Mouse (Mus musculus): ENCODE results near the gene Hamp2.
A peak's percentile ranks its signal among the peaks of the same experiment; 100 is the strongest.
"Not testable (repeated sequence)": the region's sequence is repeated elsewhere in the genome, so short reads cannot be mapped to it uniquely, and the experiment has no call there.

Hamp2 gene

GRCm38 (mm10) chr7:30952441-30953265 is 28.2 kb upstream of the Hamp2 start:
- DNase-seq = no peak

DNA sequence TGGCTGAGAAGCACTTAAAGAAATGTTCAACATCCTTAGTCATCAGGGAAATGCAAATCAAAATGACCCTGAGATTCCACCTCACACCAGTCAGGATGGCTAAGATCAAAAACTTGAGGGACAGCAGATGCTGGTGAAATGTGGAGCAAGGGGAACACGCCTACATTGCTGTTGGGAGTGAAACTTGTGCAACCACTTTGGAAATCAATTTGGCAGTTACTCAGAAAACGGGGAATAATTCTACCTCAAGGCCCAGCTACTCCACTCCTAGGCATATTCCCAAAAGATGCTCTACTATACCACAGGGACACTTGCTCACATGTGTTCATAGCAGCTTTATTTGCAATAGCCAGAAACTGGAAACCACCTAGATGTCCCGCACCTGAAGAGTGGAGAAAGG is 25.4 kb upstream of the Hamp2 start:
- not testable (repeated sequence) for DNase-seq

DNA sequence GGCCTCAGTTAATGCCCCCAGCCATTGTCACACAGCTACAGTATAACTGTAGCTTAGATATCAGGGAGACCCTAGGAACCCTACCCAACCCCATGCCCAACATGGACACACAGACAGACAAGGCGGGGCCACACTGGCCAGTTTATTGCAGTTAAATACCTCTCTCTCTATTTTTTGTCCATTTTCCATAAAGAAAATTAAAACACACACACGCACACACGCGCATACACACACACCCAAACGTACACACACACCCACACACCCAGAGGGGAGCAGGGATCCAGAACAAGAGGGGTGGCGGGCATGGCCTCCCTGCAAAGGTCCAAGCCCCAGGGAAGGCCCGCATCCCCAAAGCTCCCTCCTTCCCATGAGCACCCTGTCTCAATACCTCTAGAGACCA is 21.4 kb upstream of the Hamp2 start:
- no peak for DNase-seq

DNA sequence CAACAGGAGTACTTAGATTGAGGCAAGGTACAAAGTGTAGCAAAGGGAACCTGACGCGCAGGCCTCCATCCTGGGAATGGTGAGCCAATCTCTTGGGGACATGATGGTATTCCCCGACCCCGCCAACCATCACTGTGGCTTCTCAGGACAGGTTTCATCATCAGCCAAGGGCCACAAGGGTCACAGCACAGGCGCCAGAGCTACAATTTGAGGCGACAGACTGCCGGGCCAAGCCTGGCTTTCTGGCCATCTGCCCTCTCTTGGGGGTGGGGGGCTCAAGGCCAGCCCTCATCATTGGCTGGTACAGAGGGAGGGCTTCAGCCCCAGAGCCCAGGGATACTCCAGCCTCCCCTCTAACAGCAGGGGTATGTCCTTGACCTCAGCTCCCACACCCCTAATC is 21.0 kb upstream of the Hamp2 start:
- DNase-seq = not testable (repeated sequence)

DNA sequence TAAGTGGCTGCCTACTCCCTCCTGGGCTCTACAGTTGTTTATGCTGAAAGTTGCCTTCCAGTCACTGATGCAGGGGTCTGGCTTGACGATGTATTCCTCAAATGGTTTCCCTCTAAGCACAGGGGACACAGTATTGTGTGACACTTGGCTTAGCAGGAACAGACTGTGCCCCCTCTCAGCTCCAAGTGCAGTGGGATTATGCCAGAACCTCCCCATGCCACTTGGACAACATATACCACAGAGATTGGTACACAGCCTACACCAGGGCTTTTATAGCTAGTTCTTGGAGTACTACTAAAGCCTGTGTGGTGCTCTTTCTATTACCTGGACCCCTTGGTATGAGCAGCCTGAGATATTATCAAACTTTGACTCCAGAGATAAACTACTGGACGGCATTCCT is 20.2 kb upstream of the Hamp2 start:
- DNase-seq = not testable (repeated sequence)

DNA sequence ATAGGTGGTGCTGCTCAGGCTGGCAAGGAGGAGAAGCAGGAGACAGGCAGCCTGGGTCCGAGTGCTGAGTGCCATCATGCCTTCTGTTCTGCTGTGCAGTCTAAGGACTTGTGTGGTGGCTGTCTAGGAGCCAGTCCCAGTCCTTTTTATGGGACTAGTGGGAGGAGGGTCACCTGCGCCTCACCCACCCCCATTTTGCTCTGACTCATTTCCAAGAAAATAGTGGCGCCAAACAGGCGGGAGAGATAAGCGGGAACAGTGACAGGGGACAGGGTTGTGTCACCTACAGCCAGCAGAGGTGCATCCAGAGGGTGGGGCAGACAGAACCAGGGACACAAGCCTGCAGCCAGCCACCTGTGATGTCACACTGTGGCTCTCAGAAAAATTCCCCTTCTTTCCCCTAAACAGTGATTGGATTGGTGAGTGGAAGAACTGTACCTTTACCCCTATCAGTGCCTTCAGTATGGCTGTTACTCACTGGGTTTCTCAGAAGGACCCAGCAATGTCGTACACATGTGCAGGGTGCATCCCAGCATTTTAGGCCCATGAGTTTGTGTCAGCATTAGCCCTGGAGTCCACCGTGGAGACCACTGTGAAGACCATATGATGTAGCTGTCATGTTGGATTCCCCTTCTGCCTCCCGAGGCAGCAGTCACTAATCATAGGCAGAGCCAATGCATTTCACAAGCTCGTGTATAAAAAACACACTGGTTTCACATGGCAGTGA is 19.6 kb upstream of the Hamp2 start, which contains the start of gene Hamp:
Gene Hamp, minus strand, starts transcription at position 124 of the 727 bp plus-strand sequence.
- no peak for DNase-seq

GRCm38 (mm10) chr7:30942365-30942764 is 17.9 kb upstream of the Hamp2 start:
- DNase-seq = not testable (repeated sequence)

DNA sequence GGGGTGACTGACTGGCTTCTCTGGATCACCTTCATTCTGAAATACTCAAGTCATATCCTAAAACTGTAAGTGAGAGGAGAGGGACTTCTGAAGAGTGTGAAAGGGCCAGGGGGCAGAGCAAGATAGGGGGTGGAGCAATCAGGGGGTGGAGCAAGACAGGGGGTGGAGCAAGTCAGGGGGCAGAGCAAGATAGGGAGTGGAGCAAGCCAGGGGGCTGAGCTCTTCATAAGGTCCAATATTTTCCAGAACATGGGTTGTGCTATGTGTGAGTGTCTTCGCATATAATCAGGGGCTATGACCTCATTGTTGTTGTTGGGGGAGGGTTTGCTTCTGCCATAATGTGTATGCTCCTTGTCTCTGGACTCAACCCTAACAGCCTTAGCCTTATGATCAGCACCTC is 15.6 kb upstream of the Hamp2 start:
- not testable (repeated sequence) for DNase-seq

DNA sequence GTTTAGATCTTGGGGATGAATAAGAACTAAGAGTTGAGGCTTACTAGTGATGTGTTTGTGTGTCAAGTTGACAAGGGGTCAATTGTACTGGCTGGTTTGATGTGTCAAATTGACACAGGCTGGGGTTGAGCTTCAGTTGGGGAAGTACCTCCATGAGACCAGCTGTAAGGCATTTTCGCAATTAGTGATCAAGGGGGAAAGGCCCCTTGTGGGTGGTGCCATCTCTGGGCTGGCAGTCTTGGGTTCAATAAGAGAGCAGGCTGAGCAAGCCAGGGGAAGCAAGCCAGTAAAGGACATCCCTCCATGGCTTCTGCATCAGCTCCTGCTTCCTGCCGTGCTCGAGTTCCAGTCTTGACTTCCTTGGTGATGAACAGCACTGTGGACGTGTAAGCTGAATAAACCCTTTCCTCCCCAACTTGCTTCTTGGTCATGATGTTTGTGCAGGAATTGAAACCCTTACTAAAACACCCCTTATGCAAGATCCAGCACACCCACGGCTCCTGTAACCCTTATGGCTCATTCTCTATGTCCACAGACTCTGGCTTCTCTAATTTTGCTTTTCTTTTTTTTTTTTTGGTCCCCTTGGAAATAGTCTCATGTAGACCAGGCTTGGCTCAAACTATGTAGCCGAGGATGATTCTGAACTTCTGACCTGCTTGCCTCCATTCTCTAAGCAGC is 11.1 kb upstream of the Hamp2 start:
- DNase-seq = not testable (repeated sequence)

- no peak for DNase-seq
These were observed 410 bp downstream of the Hamp2 start for GRCm38 (mm10) chr7:30924071-30924470.

DNA sequence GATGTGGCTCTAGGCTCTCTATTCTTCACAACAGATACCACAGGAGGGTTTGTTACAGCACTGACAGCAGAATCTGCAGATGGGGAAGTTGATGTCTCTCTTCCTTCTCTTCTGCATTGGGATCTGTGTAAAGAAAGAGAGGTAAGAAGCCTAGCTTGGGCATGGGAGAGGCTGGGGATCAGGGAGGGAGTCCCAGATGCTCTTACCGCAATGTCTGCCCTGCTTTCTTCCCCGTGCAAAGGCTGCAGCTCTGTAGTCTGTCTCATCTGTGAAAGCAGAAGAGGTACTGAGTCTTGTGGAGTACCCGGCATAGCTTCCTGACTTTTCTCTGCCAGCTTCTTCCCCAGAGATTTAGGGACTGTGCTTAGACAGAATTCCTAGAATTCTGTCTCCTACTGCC is 2.0 kb downstream of the Hamp2 start:
- not testable (repeated sequence) for DNase-seq

DNA sequence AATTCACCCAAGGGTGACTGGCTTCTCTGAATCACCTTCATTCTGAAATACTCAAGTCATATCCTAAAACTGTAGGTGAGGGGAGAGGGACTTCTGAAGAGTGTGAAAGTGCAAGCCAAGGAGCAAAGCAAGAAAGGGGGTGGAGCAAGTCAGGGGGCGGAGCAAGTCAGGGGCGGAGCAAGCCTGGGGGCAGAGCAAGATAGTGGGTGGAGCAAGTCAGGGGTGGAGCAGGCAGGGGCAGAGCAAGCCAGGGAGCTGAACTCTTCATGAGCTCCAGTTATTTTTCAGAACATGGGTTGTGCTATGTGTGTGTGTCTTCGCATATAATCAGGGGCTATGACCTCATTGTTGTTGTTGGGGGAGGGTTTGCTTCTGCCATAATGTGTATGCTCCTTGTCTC is 4.3 kb downstream of the Hamp2 start:
- peak; percentile 28 to 47 for DNase-seq

- no peak for DNase-seq
These were observed 7.3 kb downstream of the Hamp2 start for GRCm38 (mm10) chr7:30917219-30917618.

DNA sequence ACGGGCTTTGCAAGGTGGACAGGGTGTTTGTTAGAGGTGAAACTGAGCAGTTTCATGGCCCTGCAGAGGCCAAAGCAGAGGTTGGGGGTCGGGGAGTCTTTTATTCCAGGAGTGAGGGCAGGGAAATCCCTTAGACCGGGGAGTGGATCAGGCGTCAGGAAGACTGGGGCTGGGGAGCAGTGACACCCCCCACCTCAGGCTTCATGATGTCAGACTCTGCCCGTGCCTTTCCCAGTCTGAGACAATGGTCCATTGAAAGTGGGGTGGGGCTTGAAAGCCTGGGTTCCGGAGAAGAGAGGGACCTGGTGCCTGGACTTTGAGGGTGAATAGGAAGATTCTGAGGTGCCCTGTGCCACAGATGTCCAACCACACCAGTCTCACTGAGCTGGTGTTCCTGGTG is 7.8 kb downstream of the Hamp2 start:
- DNase-seq = no peak

DNA sequence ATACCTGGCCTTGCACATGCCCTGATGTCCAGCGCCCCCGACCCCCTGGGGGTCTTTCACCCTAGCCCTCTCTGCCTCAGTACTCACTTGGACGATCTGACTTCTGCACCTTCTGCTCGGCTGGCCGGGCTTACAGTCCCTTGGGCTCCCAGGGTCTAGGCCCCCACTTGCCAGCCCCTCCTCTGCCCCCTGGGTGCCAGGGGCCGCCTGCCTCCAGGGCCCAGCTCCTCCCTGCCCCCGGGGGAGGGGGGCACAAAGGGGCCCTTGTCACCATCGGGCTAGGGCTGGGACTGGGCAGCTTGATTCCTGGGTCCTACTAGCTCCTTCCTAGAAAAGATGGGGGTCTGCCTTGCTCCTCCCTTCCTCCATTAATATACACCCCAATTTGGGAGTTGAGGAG is 9.7 kb downstream of the Hamp2 start, which contains the start of gene Mag:
Gene Mag, minus strand, starts transcription at position 142 of the 400 bp plus-strand sequence.
- DNase-seq = no peak

DNA sequence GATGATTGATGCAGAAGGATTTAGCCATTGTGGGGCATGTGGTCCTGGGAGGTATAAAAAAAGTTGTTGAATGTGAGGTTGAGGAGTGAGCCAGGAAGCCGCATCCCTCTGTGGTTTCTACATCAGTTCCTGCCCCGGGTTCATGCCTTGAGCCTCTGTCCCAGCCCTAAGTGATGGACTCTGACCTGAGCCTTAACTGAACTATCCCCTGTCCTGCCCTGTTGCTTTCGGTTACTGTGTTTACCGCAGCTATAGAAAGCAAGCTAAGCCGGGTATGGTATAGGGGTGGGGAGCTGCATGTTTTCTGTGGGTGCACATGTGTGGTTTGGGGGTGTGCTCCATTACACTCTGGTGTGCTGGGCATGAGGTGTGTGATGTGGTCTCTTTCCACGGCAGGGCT is 14.7 kb downstream of the Hamp2 start:
- DNase-seq = no peak

GRCm38 (mm10) chr7:30908992-30909431 is 15.5 kb downstream of the Hamp2 start:
- no peak for DNase-seq

DNA sequence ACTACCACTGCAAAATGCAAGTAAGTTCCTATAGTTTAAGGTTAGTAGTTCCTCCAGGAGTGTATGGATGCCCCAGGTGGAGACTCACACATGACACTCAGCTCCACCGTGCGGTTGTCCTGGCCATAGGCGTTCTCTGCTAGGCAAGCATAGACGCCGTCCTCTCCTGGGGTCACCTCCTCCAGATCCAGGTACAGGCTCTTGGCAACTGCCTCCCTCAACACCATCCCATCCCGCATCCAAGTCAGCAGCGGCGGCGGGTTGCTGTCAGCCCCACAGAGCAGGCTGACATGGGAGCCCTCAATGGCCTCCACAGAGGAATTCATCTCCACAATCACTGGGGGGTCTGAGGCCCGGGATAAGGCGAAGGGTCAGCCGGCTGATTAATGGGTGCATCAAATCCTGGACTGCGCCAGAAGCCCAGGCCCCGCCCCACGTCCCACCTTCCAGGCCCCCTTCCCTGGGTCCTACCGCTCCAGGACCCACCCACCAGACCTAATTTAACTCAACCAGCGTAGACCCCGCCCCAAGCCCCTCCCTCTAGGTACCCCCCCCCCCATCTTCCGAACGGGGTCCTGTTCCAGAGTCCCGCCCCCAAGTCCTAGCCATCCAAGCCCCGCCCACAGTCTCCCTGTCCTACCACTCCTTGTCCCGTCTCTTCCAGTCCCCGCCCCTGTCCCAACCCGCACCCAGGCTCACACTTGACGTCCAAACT is 16.0 kb downstream of the Hamp2 start:
- DNase-seq = peak; percentile 66 to 75

GRCm38 (mm10) chr7:30904042-30904441 is 20.4 kb downstream of the Hamp2 start:
- peak; percentile 30 to 41 for DNase-seq

DNA sequence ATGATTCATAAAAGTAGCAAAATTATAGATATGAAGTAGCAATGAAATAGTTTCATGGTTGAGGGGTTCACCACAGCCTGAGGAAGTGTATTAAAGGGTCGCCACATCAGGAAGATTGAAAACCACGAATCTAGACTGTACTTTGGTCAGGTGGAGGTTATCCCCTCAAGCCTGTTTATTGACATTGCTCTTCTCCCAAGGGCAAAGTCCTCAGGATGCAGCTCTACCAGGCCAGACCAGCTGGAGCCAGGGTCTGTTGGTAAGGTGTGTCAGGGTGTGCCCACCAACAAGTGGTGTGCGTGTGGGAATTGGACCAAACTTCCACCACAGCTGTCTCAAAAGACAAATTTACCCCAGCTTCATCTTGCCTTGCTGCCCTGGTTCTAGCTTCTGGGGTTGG is 29.3 kb downstream of the Hamp2 start:
- DNase-seq = no peak

DNA sequence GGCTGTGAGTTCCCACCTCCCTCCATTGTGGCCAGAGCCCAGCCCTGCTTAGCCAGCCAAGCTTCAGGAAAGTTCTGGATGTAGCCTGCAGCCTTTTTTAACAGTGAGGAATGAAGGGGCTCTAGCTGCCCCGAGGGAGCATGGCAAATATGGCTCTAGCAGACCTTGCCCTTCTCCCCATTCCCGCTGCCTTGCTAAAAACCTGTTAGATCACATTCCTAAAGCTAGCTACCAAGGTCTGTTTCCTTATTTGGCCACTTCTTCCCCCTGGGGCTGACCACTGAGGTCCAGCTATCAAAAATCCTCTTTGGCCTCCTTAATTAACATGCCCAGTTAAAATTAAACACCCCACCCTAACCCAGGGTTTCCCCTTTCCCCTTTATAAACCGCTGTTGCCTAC is 32.0 kb downstream of the Hamp2 start:
- peak in 1 of 2 experiments; percentile 27 for DNase-seq

DNA sequence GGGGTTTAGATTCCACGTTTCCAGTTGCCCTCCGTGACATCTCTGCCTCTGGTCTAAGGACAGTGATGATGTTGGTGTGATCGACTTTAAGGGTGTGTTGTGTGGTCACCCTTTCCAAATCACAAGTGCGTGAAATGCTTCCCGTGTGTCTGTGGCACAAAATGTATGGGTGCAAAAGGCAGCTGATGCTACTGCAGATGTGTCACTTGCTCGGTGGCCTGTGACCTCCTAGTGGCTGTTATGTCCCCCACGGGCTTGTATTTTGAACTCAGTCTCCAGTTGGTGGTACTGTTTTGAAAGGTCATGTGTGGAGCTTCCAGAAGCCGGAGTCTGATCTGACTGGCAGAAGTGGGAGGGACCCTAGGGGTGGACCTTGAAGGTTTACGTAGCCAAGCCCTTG is 32.7 kb downstream of the Hamp2 start:
- DNase-seq = no peak

GRCm38 (mm10) chr7:30890681-30891080 is 33.8 kb downstream of the Hamp2 start:
- DNase-seq = no peak

Data from kidney, postnatal 4 days (tissue).